23 mouse cellular contexts compared by ENCODE assay signal in the genomic region with DNA sequence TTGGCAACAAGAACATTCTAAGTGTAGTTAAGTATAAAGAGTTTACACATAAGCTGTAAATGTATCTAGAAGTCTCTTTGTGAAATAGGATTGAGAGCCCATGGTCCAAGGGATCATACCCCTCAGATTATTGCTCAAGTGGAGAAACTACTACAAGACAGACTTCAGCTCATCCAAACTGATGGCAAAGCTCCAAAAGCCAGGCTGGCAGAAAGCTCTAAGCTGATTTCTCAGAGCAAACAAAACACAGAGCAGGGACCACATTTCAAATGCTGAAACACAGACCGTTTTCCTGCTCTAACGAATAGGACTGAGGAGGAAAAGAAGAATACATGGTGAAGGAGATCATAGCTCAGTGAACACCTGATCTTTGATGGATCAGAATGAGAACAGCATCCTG.
DNase-seq lines count a peak whose midpoint lies in the region; ATAC-seq and TF ChIP-seq lines count a peak whose summit lies in the region.
"Had no signal": no experiment of that assay in that cellular context is flagged by ENCODE, and none has a peak within 500 bp of the region (broad histone marks: within the 10 kb centered on the region; RNA-seq: fewer than 3 reads in every experiment).

No protein-coding gene starts in this region.

- H3K9me3 ChIP-seq in lung, embryonic 14.5 days (ENCODE audit: low read depth, low read length): no peaks in the 10 kb centered on the region
- H3K9me3 ChIP-seq: embryonic facial prominence, embryonic 10.5 days; embryonic facial prominence, embryonic 12.5 days; forebrain, embryonic 13.5 days; forebrain, embryonic 15.5 days; G1E had no signal

- no peaks in the 10 kb centered on the region for H3K27me3 ChIP-seq in lung, embryonic 14.5 days (ENCODE audit: insufficient read depth, low read length)
- H3K27me3 ChIP-seq: CH12.LX; embryonic facial prominence, embryonic 12.5 days; forebrain, embryonic 13.5 days; forebrain, embryonic 15.5 days; Patski had no signal

- peak overlapping the region; percentile 41 for H3K27ac ChIP-seq in layer of hippocampus, adult 2 months
- no peak overlapping the region for H3K27ac ChIP-seq in lung, embryonic 14.5 days (ENCODE audit: low read depth)
- H3K27ac ChIP-seq: embryonic facial prominence, embryonic 10.5 days; embryonic facial prominence, embryonic 12.5 days; forebrain, embryonic 13.5 days; forebrain, embryonic 15.5 days had no signal

- WGBS in lung, embryonic 14.5 days: 78% methylated on average over 2 of the region's 2 CpGs

- no peak for ATAC-seq in lung, embryonic 14.5 days (ENCODE audit: insufficient read depth)
- ATAC-seq: activated CD4-positive, CD25-positive, alpha-beta regulatory T cell, adult 4 months; CD4-positive, CD25-positive, alpha-beta regulatory T cell, adult 4 months; forebrain, embryonic 13.5 days; forebrain, embryonic 15.5 days; forebrain, postnatal 0 days; Patski had no signal

- H3K9ac ChIP-seq in lung, embryonic 14.5 days: no peak overlapping the region
- H3K9ac ChIP-seq: embryonic facial prominence, embryonic 12.5 days; forebrain, embryonic 13.5 days; forebrain, embryonic 15.5 days; forebrain, postnatal 0 days had no signal

- TF ChIP-seq CTCF in layer of hippocampus, adult 2 months (conservative IDR thresholded peaks at IDR 0.05): no peak
- TF ChIP-seq CTCF in lung, embryonic 14.5 days (IDR thresholded peaks at IDR 0.05; ENCODE audit: low read depth): no peak

- H3K4me3 ChIP-seq in layer of hippocampus, adult 2 months: no peak overlapping the region
- no peak overlapping the region for H3K4me3 ChIP-seq in lung, embryonic 14.5 days (ENCODE audit: low read depth, low read length)
- H3K4me3 ChIP-seq: embryonic facial prominence, embryonic 10.5 days; embryonic facial prominence, embryonic 12.5 days; forebrain, embryonic 13.5 days; forebrain, embryonic 15.5 days had no signal

- H3K4me1 ChIP-seq in lung, embryonic 14.5 days (ENCODE audit: insufficient read depth): no peaks in the 10 kb centered on the region
- H3K4me1 ChIP-seq: embryonic facial prominence, embryonic 10.5 days; embryonic facial prominence, embryonic 12.5 days; forebrain, embryonic 13.5 days; forebrain, embryonic 15.5 days had no signal

- no peak overlapping the region for H3K4me2 ChIP-seq in lung, embryonic 14.5 days
- H3K4me2 ChIP-seq: embryonic facial prominence, embryonic 12.5 days; forebrain, embryonic 13.5 days; forebrain, embryonic 15.5 days had no signal

- H3K36me3 ChIP-seq in lung, embryonic 14.5 days (ENCODE audit: insufficient read depth): no peaks in the 10 kb centered on the region
- H3K36me3 ChIP-seq: embryonic facial prominence, embryonic 10.5 days; embryonic facial prominence, embryonic 12.5 days; forebrain, embryonic 15.5 days; G1E had no signal

- DNase-seq in cerebellum, postnatal 10 days: peak; percentile 61 to 65
- DNase-seq in cerebellum, adult 11-12 months: no peak
- DNase-seq in layer of hippocampus, adult 2 months (ENCODE audit: low spot score in 2 of 2): no peak
- DNase-seq in layer of hippocampus, adult 18-20 months (ENCODE audit: low spot score in 2 of 2): no peak
- peak; percentile 6 for DNase-seq in lung, embryonic 14.5 days
- no peak for DNase-seq in lung, postnatal 10 days
- no peak for DNase-seq in kidney, adult 11 months
- DNase-seq: adrenal gland, adult 8-10 months; adrenal gland, postnatal 14 days; adrenal gland, postnatal 36 days; B cell, adult 2 months; cerebellum, adult 11 months; cerebellum, adult 9-10 months; forebrain, postnatal 0 days had no signal

Comparison
In these comparisons a context has a peak if more than half of its experiments do, and no peak if none do; other contexts are left out.
1. DNase-seq: peak in cerebellum, postnatal 10 days (2 of 2) and lung, embryonic 14.5 days (single experiment); none in cerebellum, adult 11-12 months (single experiment), layer of hippocampus, adult 2 months (0 of 2), layer of hippocampus, adult 18-20 months (0 of 2), lung, postnatal 10 days (single experiment) and kidney, adult 11 months (single experiment).